Mouse (Mus musculus): ENCODE measurements around the gene Kcnab1.

DNA sequence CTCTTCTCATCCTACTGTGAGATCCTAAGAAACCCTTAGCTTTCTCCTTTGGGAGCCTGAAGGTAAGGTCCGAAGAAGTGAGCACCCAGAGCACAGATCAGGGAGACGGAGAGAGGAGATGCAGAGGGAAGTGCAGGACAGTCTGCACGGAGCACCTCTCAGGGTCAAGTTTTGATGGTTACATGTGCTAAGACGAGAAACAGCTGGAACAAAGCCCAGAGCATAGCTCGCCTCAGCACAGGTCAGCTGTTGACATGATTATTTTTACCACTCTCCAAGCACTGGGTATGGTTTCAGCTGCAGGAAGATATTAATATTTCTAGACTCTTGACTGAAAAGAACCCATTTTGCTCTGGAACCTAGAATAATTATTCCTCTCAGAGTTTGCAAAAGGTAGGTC, 27.7 kb downstream of the Kcnab1 start:
- TF ChIP-seq EP300 (IDR thresholded peaks at IDR 0.05) (no peak), CTCF (IDR thresholded peaks at IDR 0.05) (no peak)
